In the genomic region with DNA sequence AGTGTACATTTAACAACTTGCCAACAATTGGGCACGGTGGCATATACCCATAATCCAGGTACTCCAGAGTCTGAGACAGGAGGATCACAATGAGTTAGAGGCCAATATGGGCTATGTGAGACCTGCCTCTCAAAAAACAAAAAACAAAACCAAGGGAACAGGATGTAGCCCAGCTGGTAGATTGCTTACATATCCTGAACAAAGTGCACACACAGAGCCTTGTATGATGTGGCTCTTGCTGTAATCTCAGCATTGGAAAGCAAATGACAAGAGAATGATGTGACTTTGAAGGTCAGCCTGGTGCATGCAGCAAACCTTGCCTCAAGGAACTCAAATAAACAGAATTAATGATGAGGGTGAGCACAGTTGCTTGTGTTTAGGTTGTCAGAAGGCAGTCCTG, we compare ENCODE assay signal across 24 mouse cellular contexts. TPM values are rescaled to one million over a fixed set of nuclear protein-coding genes. Genes with fewer than 3 reads are reported as not detected.
DNase-seq lines count a peak whose midpoint lies in the region; ATAC-seq lines count a peak whose summit lies in the region.
"Had no signal": no experiment of that assay in that cellular context is flagged by ENCODE, and none has a peak within 500 bp of the region (broad histone marks: within the 10 kb centered on the region; RNA-seq: fewer than 3 reads in every experiment).

No protein-coding gene starts in this region.

- H3K4me1 ChIP-seq in forebrain, embryonic 11.5 days (replicated peaks; ENCODE audit: control insufficient read depth, insufficient read depth, low read length): no peaks in the 10 kb centered on the region
- H3K4me1 ChIP-seq: embryonic facial prominence, embryonic 15.5 days; forebrain, embryonic 10.5 days; forebrain, embryonic 15.5 days; hindbrain, embryonic 15.5 days; intestine, embryonic 15.5 days had no signal

- no peak overlapping the region for H3K4me3 ChIP-seq in forebrain, embryonic 11.5 days (ENCODE audit: low read depth, low read length)
- H3K4me3 ChIP-seq: embryonic facial prominence, embryonic 15.5 days; erythroblast, embryonic 14.5 days; forebrain, embryonic 10.5 days; forebrain, embryonic 15.5 days; heart, embryonic 13.5 days; hindbrain, embryonic 15.5 days; intestine, embryonic 15.5 days had no signal

- H3K4me2 ChIP-seq in forebrain, embryonic 11.5 days (ENCODE audit: low read depth, low read length, severe bottlenecking): no peak overlapping the region
- H3K4me2 ChIP-seq: embryonic facial prominence, embryonic 15.5 days; forebrain, embryonic 15.5 days; heart, embryonic 13.5 days; hindbrain, embryonic 15.5 days; intestine, embryonic 15.5 days had no signal

- H3K36me3 ChIP-seq in forebrain, embryonic 11.5 days (ENCODE audit: control insufficient read depth, insufficient read depth, low read length): no peaks in the 10 kb centered on the region
- H3K36me3 ChIP-seq: embryonic facial prominence, embryonic 15.5 days; forebrain, embryonic 10.5 days; forebrain, embryonic 15.5 days; heart, embryonic 13.5 days; hindbrain, embryonic 15.5 days; intestine, embryonic 15.5 days had no signal

- H3K9ac ChIP-seq in forebrain, embryonic 11.5 days (ENCODE audit: low read length): no peak overlapping the region
- H3K9ac ChIP-seq: embryonic facial prominence, embryonic 15.5 days; forebrain, embryonic 15.5 days; heart, embryonic 13.5 days; hindbrain, embryonic 15.5 days; intestine, embryonic 15.5 days had no signal

- ATAC-seq in forebrain, embryonic 11.5 days (replicated peaks; ENCODE audit: low FRiP score): no peak
- ATAC-seq: activated CD4-positive, CD25-positive, alpha-beta regulatory T cell, adult 4 months; forebrain, embryonic 15.5 days; intestine, embryonic 15.5 days had no signal

- WGBS in forebrain, embryonic 11.5 days: 94% methylated on average over 1 of the region's 1 CpGs

- no peaks in the 10 kb centered on the region for H3K27me3 ChIP-seq in forebrain, embryonic 11.5 days (ENCODE audit: control insufficient read depth, insufficient read depth, low read length)
- H3K27me3 ChIP-seq: embryonic facial prominence, embryonic 15.5 days; forebrain, embryonic 15.5 days; heart, embryonic 13.5 days; hindbrain, embryonic 15.5 days; intestine, embryonic 15.5 days had no signal

- H3K27ac ChIP-seq in forebrain, embryonic 11.5 days (ENCODE audit: low read depth, low read length): no peak overlapping the region
- H3K27ac ChIP-seq: embryonic facial prominence, embryonic 15.5 days; forebrain, embryonic 10.5 days; forebrain, embryonic 15.5 days; heart, embryonic 13.5 days; hindbrain, embryonic 15.5 days; intestine, embryonic 15.5 days had no signal

- peak; percentile 64 for DNase-seq in heart, adult 11 months
- DNase-seq in heart, adult 9 months (ENCODE audit: low spot score in 2 of 2): no peak
- peak; percentile 61 for DNase-seq in CD4-positive helper T cell, adult 2 months (ENCODE audit: low read depth, low spot score)
- peak; percentile 61 for DNase-seq in T-cell, adult 2 months (ENCODE audit: low spot score)
- DNase-seq in naive thymus-derived CD4-positive, alpha-beta T cell, adult 2 months (ENCODE audit: low read depth): peak; percentile 77
- no peak for DNase-seq in adrenal gland, adult 18-20 months (ENCODE audit: low spot score in 2 of 2)
- DNase-seq in forebrain, embryonic 11.5 days (ENCODE audit: low spot score): no peak
- DNase-seq: adrenal gland, adult 2 months; adrenal gland, postnatal 36 days; cerebellum, adult 11 months; cerebellum, adult 8-10 months; cerebellum, postnatal 14 days; embryo, embryonic 11 days; gastrocnemius, postnatal 10 days; heart, postnatal 36 days had no signal

- H3K9me3 ChIP-seq in forebrain, embryonic 11.5 days (ENCODE audit: control insufficient read depth, low read length): no peaks in the 10 kb centered on the region
- H3K9me3 ChIP-seq: embryonic facial prominence, embryonic 15.5 days; forebrain, embryonic 10.5 days; forebrain, embryonic 15.5 days; G1E; heart, embryonic 13.5 days; hindbrain, embryonic 15.5 days; intestine, embryonic 15.5 days had no signal

RNA-seq across cellular contexts. Expression of a gene that starts 30.7 kb away (rescaled TPM):
- total RNA-seq in adrenal gland, adult 18-20 months (2021): 10 to 100 TPM; 30.8 to 36.8 TPM
- 20.8 and 23.3 TPM in 2 replicates for polyA plus RNA-seq in forebrain, embryonic 11.5 days (2014; fragmentation: Nextera tagmentation; extraction: Ambion mirVana)

Comparison
In these comparisons a context has a peak if more than half of its experiments do, and no peak if none do; other contexts are left out.
1. DNase-seq: peak in heart, adult 11 months (single experiment), CD4-positive helper T cell, adult 2 months (single experiment), T-cell, adult 2 months (single experiment) and naive thymus-derived CD4-positive, alpha-beta T cell, adult 2 months (single experiment); none in heart, adult 9 months (0 of 2), adrenal gland, adult 18-20 months (0 of 2) and forebrain, embryonic 11.5 days (single experiment).